Mouse (Mus musculus) 3T3-L1 (cell line): ENCODE measurements at regions not wholly inside any gene's neighbourhood (a gene's known extent, or its start where the extent isn't known, plus 50 kb on each side); places are given as distances from the start of the nearest gene placed in this dataset.

ENCODE experiments used
- DNase-seq: peaks from one replicate; pipeline ENCODE4 v3.0.0-alpha.2; 2015; ENCODE audit warnings: low read depth, low spot score

DNA sequence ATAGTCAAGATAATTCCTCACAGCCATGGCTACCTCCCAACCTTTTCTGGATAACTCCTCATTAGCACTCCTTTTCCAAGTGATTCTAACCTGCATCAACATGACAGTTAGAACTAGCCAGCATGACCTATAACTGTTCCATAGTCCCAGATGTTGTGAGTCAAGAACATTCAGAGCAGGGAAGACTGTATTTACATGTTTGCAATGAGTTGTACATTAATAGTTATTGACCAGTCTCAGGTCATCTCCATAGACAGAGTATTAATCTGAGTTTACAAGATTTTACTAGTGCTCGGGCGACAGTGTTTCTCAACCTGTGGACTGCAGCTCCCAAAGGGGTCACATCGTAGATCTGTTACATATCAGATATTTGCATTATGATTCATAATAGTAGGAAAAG is 1515.3 kb downstream of the Slc22a22 start:
- DNase-seq = no peak
